Mouse (Mus musculus) CH12.LX (cell line): ENCODE measurements at regions not wholly inside any gene's neighbourhood (a gene's known extent, or its start where the extent isn't known, plus 50 kb on each side); places are given as distances from the start of the nearest gene placed in this dataset.

Source experiments
- DNase-seq: peaks from one replicate; pipeline ENCODE4 v3.0.0-alpha.2; 2013; ENCODE audit errors: extremely low read depth
- H3K27ac ChIP-seq: 2 replicates; pipeline ENCODE4 v1.5.1; 2012; ENCODE audit warnings: low read depth, mild to moderate bottlenecking, control low read depth, moderate library complexity; ENCODE audit not compliant: insufficient read depth
- H3K27me3 ChIP-seq: replicated peaks from 2 replicates; pipeline ENCODE3; 2012; ENCODE audit warnings: inconsistent platforms
- H3K36me3 ChIP-seq, 2 experiments: replicated peaks in 1 of 2; 2 replicates each; pipeline versions ENCODE3 to v1.6.1; 2012; ENCODE audit warnings: inconsistent platforms in 1 of 2, low read length in 1 of 2, mild to moderate bottlenecking in 1 of 2, mixed read lengths in 1 of 2, moderate library complexity in 1 of 2; ENCODE audit not compliant: control insufficient read depth in 1 of 2, insufficient read depth in 1 of 2
- H3K4me1 ChIP-seq, 2 experiments: 2 replicates each; pipeline ENCODE4 v1.6.1; 2012; ENCODE audit warnings: inconsistent platforms in 1 of 2, moderate library complexity in 1 of 2; ENCODE audit not compliant: insufficient read depth in 2 of 2, control insufficient read depth in 1 of 2
- H3K4me2 ChIP-seq: 2 replicates; pipeline ENCODE4 v1.6.1; 2012; ENCODE audit warnings: low read depth, mild to moderate bottlenecking, control low read depth; ENCODE audit not compliant: poor library complexity, insufficient read depth, severe bottlenecking
- H3K4me3 ChIP-seq, 3 experiments: fragments of 150-350 bp in 1 of 3; sonication (generic) in 1 of 3; replicated peaks in 1 of 3; 2 replicates each; pipeline versions ENCODE3 to v1.5.1; 2011 to 2012; ENCODE audit warnings: low read depth in 2 of 3, low read length in 2 of 3, mild to moderate bottlenecking in 2 of 3, moderate library complexity in 2 of 3, control low read depth in 1 of 3, improper control_type of control experiment in 1 of 3, inconsistent platforms in 1 of 3, mixed read lengths in 1 of 3; ENCODE audit not compliant: poor library complexity in 1 of 3
- H3K79me2 ChIP-seq: replicated peaks from 2 replicates; pipeline ENCODE4 v1.6.1; 2012; ENCODE audit warnings: mild to moderate bottlenecking, moderate library complexity; ENCODE audit not compliant: control insufficient read depth, poor library complexity, insufficient read depth, severe bottlenecking; ENCODE audit errors: extremely low read depth
- H3K9ac ChIP-seq: 2 replicates; pipeline ENCODE4 v1.6.1; 2012; ENCODE audit warnings: low read depth, mild to moderate bottlenecking, control low read depth, moderate library complexity; ENCODE audit not compliant: insufficient read depth
- H3K9me3 ChIP-seq: replicated peaks from 2 replicates; pipeline ENCODE3; 2012; ENCODE audit warnings: low read length, inconsistent platforms, mixed read lengths
- BHLHE40 ChIP-seq: IDR thresholded peaks from 2 replicates; pipeline ENCODE4 v1.6.1; 2011; ENCODE audit warnings: mild to moderate bottlenecking, low read depth, low read length, improper control_type of control experiment
- CHD1 ChIP-seq: IDR thresholded peaks from 2 replicates; pipeline ENCODE4 v1.6.1; 2012; ENCODE audit warnings: low read depth, low read length, improper control_type of control experiment, inconsistent platforms
- CHD2 ChIP-seq: IDR thresholded peaks from 2 replicates; pipeline ENCODE4 v1.6.1; 2011; ENCODE audit warnings: low read length, improper control_type of control experiment
- CTCF ChIP-seq, 2 experiments: IDR thresholded peaks in 1 of 2; conservative IDR thresholded peaks in 1 of 2; 2 replicates each; pipeline ENCODE4 v1.5.1; 2011 to 2012; ENCODE audit warnings: low read depth in 2 of 2, low read length in 2 of 2, improper control_type of control experiment in 1 of 2, inconsistent platforms in 1 of 2, mild to moderate bottlenecking in 1 of 2, moderate library complexity in 1 of 2
- E2F4 ChIP-seq: IDR thresholded peaks from 2 replicates; pipeline ENCODE4 v1.6.1; 2011; ENCODE audit warnings: low read depth, low read length, improper control_type of control experiment; ENCODE audit not compliant: insufficient replicate concordance
- ELF1 ChIP-seq: IDR thresholded peaks from 2 replicates; pipeline ENCODE4 v1.6.1; 2014; ENCODE audit warnings: low read depth, mild to moderate bottlenecking, inconsistent platforms, low read length, improper control_type of control experiment
- ETS1 ChIP-seq: conservative IDR thresholded peaks from 2 replicates; pipeline ENCODE4 v1.6.1; 2012; ENCODE audit warnings: low read depth, mild to moderate bottlenecking, inconsistent platforms, low read length, improper control_type of control experiment, moderate library complexity
- GABPA ChIP-seq: IDR thresholded peaks from 2 replicates; pipeline ENCODE4 v1.6.1; 2012; ENCODE audit warnings: low read depth, low read length, improper control_type of control experiment, inconsistent platforms; ENCODE audit not compliant: insufficient replicate concordance
- JUN ChIP-seq: IDR thresholded peaks from 2 replicates; pipeline ENCODE4 v1.6.1; 2011; ENCODE audit warnings: low read depth, mild to moderate bottlenecking, low read length, improper control_type of control experiment, moderate library complexity; ENCODE audit not compliant: insufficient read depth
- JUND ChIP-seq: conservative IDR thresholded peaks from 2 replicates; pipeline ENCODE4 v1.6.1; 2011; ENCODE audit warnings: low read depth, low read length, improper control_type of control experiment
- MAX ChIP-seq: IDR thresholded peaks from 2 replicates; pipeline ENCODE4 v1.6.1; 2011; ENCODE audit warnings: low read length, improper control_type of control experiment
- MAZ ChIP-seq: IDR thresholded peaks from 2 replicates; pipeline ENCODE4 v1.6.1; 2012; ENCODE audit warnings: low read depth, mild to moderate bottlenecking, inconsistent platforms, low read length, improper control_type of control experiment, moderate library complexity
- MEF2A ChIP-seq: IDR thresholded peaks from 2 replicates; pipeline ENCODE4 v1.6.1; 2014; ENCODE audit warnings: low read depth, mild to moderate bottlenecking, inconsistent platforms, low read length, improper control_type of control experiment, borderline replicate concordance
- MYC ChIP-seq: IDR thresholded peaks from 2 replicates; pipeline ENCODE4 v1.6.1; 2011; ENCODE audit warnings: low read depth, mild to moderate bottlenecking, improper control_type of control experiment, low read length
- NRF1 ChIP-seq: IDR thresholded peaks from 2 replicates; pipeline ENCODE4 v1.6.1; 2014; ENCODE audit warnings: low read depth, mild to moderate bottlenecking, inconsistent platforms, low read length, improper control_type of control experiment, moderate library complexity
- PAX5 ChIP-seq: IDR thresholded peaks from 2 replicates; pipeline ENCODE4 v1.6.1; 2012; ENCODE audit warnings: low read length, inconsistent platforms, mixed read lengths
- POLR2A ChIP-seq: IDR thresholded peaks from 2 replicates; pipeline ENCODE4 v1.6.1; 2011; ENCODE audit warnings: low read depth, mild to moderate bottlenecking, improper control_type of control experiment, low read length
- POLR2AphosphoS2 ChIP-seq: IDR thresholded peaks from 2 replicates; pipeline ENCODE4 v1.6.1; 2011; ENCODE audit warnings: low read depth, low read length, improper control_type of control experiment
- RAD21 ChIP-seq: IDR thresholded peaks from 2 replicates; pipeline ENCODE4 v1.6.1; 2011; ENCODE audit warnings: low read depth, mild to moderate bottlenecking, low read length, improper control_type of control experiment, moderate library complexity
- RCOR1 ChIP-seq: conservative IDR thresholded peaks from 2 replicates; pipeline ENCODE4 v1.6.1; 2012; ENCODE audit warnings: low read depth, mild to moderate bottlenecking, inconsistent platforms, low read length, improper control_type of control experiment
- SIN3A ChIP-seq: IDR thresholded peaks from 2 replicates; pipeline ENCODE4 v1.6.1; 2012; ENCODE audit warnings: low read length, improper control_type of control experiment, inconsistent platforms
- SMC3 ChIP-seq: IDR thresholded peaks from 2 replicates; pipeline ENCODE4 v1.6.1; 2011; ENCODE audit warnings: low read depth, low read length, improper control_type of control experiment
- TBP ChIP-seq: conservative IDR thresholded peaks from 2 replicates; pipeline ENCODE4 v1.6.1; 2011; ENCODE audit warnings: low read depth, low read length, improper control_type of control experiment
- UBTF ChIP-seq: IDR thresholded peaks from 2 replicates; pipeline ENCODE4 v1.6.1; 2012; ENCODE audit warnings: low read depth, mild to moderate bottlenecking, inconsistent platforms, low read length, improper control_type of control experiment, moderate library complexity
- USF1 ChIP-seq: IDR thresholded peaks from 2 replicates; pipeline ENCODE4 v1.6.1; 2014; ENCODE audit warnings: low read depth, mild to moderate bottlenecking, inconsistent platforms, low read length, improper control_type of control experiment
- USF2 ChIP-seq: conservative IDR thresholded peaks from 2 replicates; pipeline ENCODE4 v1.6.1; 2011; ENCODE audit warnings: low read depth, low read length, improper control_type of control experiment
- ZC3H11A ChIP-seq: IDR thresholded peaks from 2 replicates; pipeline ENCODE4 v1.6.1; 2012; ENCODE audit warnings: low read depth, mild to moderate bottlenecking, inconsistent platforms, low read length, improper control_type of control experiment
- ZMIZ1 ChIP-seq: IDR thresholded peaks from 2 replicates; pipeline ENCODE4 v1.6.1; 2012; ENCODE audit warnings: low read depth, mild to moderate bottlenecking, inconsistent platforms, low read length, improper control_type of control experiment
- ZNF384 ChIP-seq: IDR thresholded peaks from 2 replicates; pipeline ENCODE4 v1.6.1; 2012; ENCODE audit warnings: low read depth, low read length, improper control_type of control experiment, inconsistent platforms
- dilution Hi-C: fragments of 300-500 bp; cut with MboI; formaldehyde crosslinking; loops from 2 replicates; pipeline ENCODE4 v1.14.3; 2020; ENCODE audit warnings: low sequenced_read_pairs; ENCODE audit not compliant: extremely low pct_unique_long_range_greater_than_20kb, extremely low pct_ligation_motif_present
- in situ Hi-C: fragments of 300-500 bp; cut with MboI; formaldehyde crosslinking; loops from 3 replicates; pipeline ENCODE4 v1.14.3; 2019; ENCODE audit warnings: low sequenced_read_pairs, low pct_ligation_motif_present, low pct_unique_long_range_greater_than_20kb, mixed read lengths

DNA sequence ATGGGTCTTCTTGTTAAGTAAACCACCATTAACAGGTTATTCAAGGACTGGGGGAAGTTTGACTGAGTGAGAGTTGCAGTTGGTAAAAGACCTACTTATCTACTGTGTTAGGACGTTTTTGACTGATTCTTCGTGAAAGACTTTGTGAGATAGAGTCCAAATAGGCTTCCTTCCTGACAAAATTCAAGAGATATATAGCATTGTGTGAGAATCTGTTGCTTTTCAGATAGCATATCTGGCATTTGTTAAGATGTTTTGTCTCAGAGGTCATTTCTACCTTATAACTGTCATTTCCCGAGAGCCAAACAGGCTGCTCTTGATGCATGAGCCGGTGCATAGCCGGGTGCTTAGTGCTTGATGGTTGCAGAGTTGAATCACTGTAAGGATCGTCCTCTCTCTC is 214.8 kb downstream of the Pten start:
- in situ Hi-C loops = loop anchor here (10.0 kb wide), 1 partner anchor 63 kb away; no protein-coding TSS in a partner anchor
- H3K27ac ChIP-seq = no peak overlapping the region
- H3K9me3 ChIP-seq = no peaks in the 10 kb centered on the region
- H3K36me3 ChIP-seq = no peaks in the 10 kb centered on the region
- no peaks in the 10 kb centered on the region for H3K79me2 ChIP-seq
- no peaks in the 10 kb centered on the region for H3K27me3 ChIP-seq
- no peak for DNase-seq
- H3K4me3 ChIP-seq = no peak overlapping the region
- no peak for TF ChIP-seq RAD21
- no peak for TF ChIP-seq POLR2AphosphoS2
- no peak for TF ChIP-seq MAX
- TF ChIP-seq RCOR1 = no peak
- TF ChIP-seq CHD2 = no peak
- TF ChIP-seq MEF2A = no peak
- TF ChIP-seq POLR2A = no peak
- TF ChIP-seq CTCF (conservative IDR thresholded peaks at IDR 0.05 in 1 of 2, IDR thresholded peaks at IDR 0.05 in 1 of 2; ENCODE audit: low read depth in 2 of 2, low read length in 2 of 2) = no peak
- no peak for TF ChIP-seq ZC3H11A
- no peak for TF ChIP-seq PAX5
- no peak for TF ChIP-seq ETS1
- no peak for TF ChIP-seq JUND
- TF ChIP-seq SIN3A = no peak
- TF ChIP-seq ZNF384 = no peak
- TF ChIP-seq BHLHE40 = no peak
- no peak for TF ChIP-seq UBTF
- TF ChIP-seq TBP = no peak
- TF ChIP-seq JUN = no peak
- TF ChIP-seq, all 38 proteins: peak for 0
- dilution Hi-C loops = no loop called here
- Histone ChIP-seq H3K4me2 (no peak overlapping the region), H3K9ac (no peak overlapping the region), H3K4me1 (peaks cover 3 to 10% of the 10 kb centered on the region in 2 experiments)

DNA sequence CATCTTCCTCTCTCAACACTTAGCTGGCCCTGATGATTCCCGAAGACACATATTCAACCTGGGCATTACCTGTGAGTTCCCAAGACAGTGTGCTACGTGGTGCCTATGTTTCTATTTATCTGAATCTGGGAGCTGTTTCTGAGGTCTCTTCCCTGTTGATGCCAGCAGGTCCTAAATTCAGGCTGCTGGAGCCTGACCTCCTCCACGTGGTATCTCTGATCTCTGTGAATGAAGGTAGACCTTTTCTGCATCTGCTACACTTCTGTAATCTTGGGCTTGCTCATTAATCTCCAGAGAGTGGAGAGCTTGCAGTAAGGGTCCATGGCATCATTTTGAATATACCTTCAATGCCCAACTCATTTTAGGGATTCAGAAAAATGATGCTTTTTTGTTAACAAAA is 215.8 kb downstream of the Pten start:
- Histone ChIP-seq H3K4me2 (no peak overlapping the region), H3K9me3 (no peaks in the 10 kb centered on the region), H3K4me3 (no peak overlapping the region), H3K36me3 (no peaks in the 10 kb centered on the region), H3K79me2 (no peaks in the 10 kb centered on the region), H3K27ac (no peak overlapping the region), H3K27me3 (no peaks in the 10 kb centered on the region)
- no peak for DNase-seq
- in situ Hi-C loops (loop anchor here (10.0 kb wide), 1 partner anchor 62 kb away; no protein-coding TSS in a partner anchor), dilution Hi-C loops (no loop called here)
- TF ChIP-seq JUN (no peak), MEF2A (no peak), CHD2 (no peak), CTCF (conservative IDR thresholded peaks at IDR 0.05 in 1 of 2, IDR thresholded peaks at IDR 0.05 in 1 of 2; ENCODE audit: low read depth in 2 of 2, low read length in 2 of 2) (no peak), ETS1 (no peak), USF1 (no peak), E2F4 (no peak), ZMIZ1 (no peak), BHLHE40 (no peak), ZC3H11A (no peak), USF2 (no peak), POLR2A (no peak), UBTF (no peak), NRF1 (no peak), SMC3 (no peak), GABPA (no peak), MYC (no peak), ELF1 (no peak), CHD1 (no peak), MAZ (no peak)
- TF ChIP-seq, all 38 proteins: peak for 0
- Histone ChIP-seq H3K9ac (no peak overlapping the region), H3K4me1 (peaks cover 3 to 6% of the 10 kb centered on the region in 2 experiments)
